Mouse (Mus musculus) heart, adult 2 months (tissue): ENCODE measurements at regions not wholly inside any gene's neighbourhood (a gene's known extent, or its start where the extent isn't known, plus 50 kb on each side); places are given as distances from the start of the nearest gene placed in this dataset.
"Not testable (repeated sequence)": the region's sequence is repeated elsewhere in the genome, so short reads cannot be mapped to it uniquely, and the experiment has no call there.

Experiments used
- DNase-seq, 2 experiments: peaks; one replicate each; pipeline ENCODE4 v3.0.0; 2021
- H3K27ac ChIP-seq: fragments of 200-600 bp; 2 replicates; pipeline ENCODE4 v1.8.1; 2022
- H3K27me3 ChIP-seq: fragments of 200-500 bp; 2 replicates; pipeline ENCODE4 v1.6.1; 2012; ENCODE audit warnings: mild to moderate bottlenecking, low read length, inconsistent platforms, mixed read lengths; ENCODE audit not compliant: control insufficient read depth, insufficient read depth
- H3K36me3 ChIP-seq: fragments of 200-500 bp; 2 replicates; pipeline ENCODE4 v1.6.1; 2012; ENCODE audit warnings: low read length, inconsistent platforms; ENCODE audit not compliant: control insufficient read depth, insufficient read depth
- H3K4me1 ChIP-seq: fragments of 200-500 bp; 2 replicates; pipeline ENCODE4 v1.6.1; 2011; ENCODE audit warnings: low read length; ENCODE audit not compliant: control insufficient read depth, insufficient read depth
- H3K4me3 ChIP-seq: fragments of 200-600 bp; 2 replicates; pipeline ENCODE4 v1.8.1; 2022
- H3K79me2 ChIP-seq: fragments of 200-500 bp; replicated peaks from 2 replicates; pipeline ENCODE4 v1.6.1; 2012; ENCODE audit warnings: mild to moderate bottlenecking, inconsistent platforms, low read length, moderate library complexity, mixed read lengths; ENCODE audit not compliant: control insufficient read depth, insufficient read depth
- H3K9ac ChIP-seq: fragments of 200-500 bp; 2 replicates; pipeline ENCODE4 v1.6.1; 2012; ENCODE audit warnings: low read depth, mild to moderate bottlenecking, control low read depth, inconsistent platforms, low read length, mixed read lengths
- CTCF ChIP-seq: fragments of 200-600 bp; IDR thresholded peaks from 2 replicates; pipeline ENCODE4 v1.8.1; 2022; ENCODE audit warnings: antibody characterized with exemption, mild to moderate bottlenecking, moderate library complexity
- EP300 ChIP-seq: fragments of 200-500 bp; IDR thresholded peaks from 2 replicates; pipeline ENCODE4 v1.6.1; 2011; ENCODE audit warnings: low read depth, low read length, control low read depth; ENCODE audit not compliant: insufficient read depth
- POLR2A ChIP-seq: fragments of 200-500 bp; IDR thresholded peaks from 2 replicates; pipeline ENCODE4 v1.6.1; 2011; ENCODE audit warnings: mild to moderate bottlenecking, low read depth, low read length, control low read depth; ENCODE audit not compliant: insufficient read depth
- WGBS: fragments of 180-500 bp; shearing (Covaris S2); methylation state at CpG from one replicate; pipeline ENCODE4 v1.1.7; 2018; 5-methylcytosine and 5-hydroxymethylcytosine counted together
- intact Hi-C: fragments of 180-260 bp; cut with DNase I; formaldehyde crosslinking; loops from one replicate; pipeline ENCODE4 v1.15.1; 2025

GRCm38 (mm10) chr9:5496837-5497236 is 151.6 kb downstream of the Casp12 start:
- no peaks in the 10 kb centered on the region for H3K79me2 ChIP-seq
- no peak overlapping the region for H3K27ac ChIP-seq
- TF ChIP-seq EP300 (no peak), CTCF (no peak), POLR2A (no peak)
- DNase-seq, result no peak
- H3K4me1 ChIP-seq, result no peaks in the 10 kb centered on the region
- intact Hi-C loops, result no loop called here
- H3K9ac ChIP-seq, result no peak overlapping the region
- H3K27me3 ChIP-seq, result no peaks in the 10 kb centered on the region
- H3K36me3 ChIP-seq, result no peaks in the 10 kb centered on the region
- no peak overlapping the region for H3K4me3 ChIP-seq
- 53% methylated on average over 2 of the region's 2 CpGs for WGBS

DNA sequence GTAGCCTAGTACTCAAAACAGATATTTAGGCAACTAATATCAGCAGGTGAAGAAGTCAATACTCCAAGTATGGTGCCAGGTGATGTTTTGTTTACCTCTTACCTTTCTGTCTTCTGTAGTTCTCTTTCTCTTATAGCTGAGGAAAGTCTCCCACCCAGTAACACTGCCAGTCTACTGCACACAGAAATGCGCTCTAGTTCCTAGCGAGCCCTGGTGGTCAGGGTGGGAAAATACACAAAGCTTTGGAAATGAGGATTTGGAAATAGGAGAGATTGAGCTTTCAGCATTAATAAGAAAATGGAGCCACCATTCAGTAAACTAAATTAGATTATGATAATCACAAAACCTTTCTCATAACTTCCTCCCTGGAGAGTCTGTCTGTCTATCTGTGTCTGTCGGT is 153.1 kb downstream of the Casp12 start:
- TF ChIP-seq EP300, result no peak
- peak; percentile 6; the same call in 1 of the 2 replicates for TF ChIP-seq CTCF
- WGBS, result 46% methylated on average over 3 of the region's 3 CpGs

GRCm38 (mm10) chr9:5525762-5526360 is 180.6 kb downstream of the Casp12 start:
- intact Hi-C loops, result no loop called here

More for the DNA sequence above, 153.1 kb downstream of the Casp12 start:
- Histone ChIP-seq H3K4me1 (no peaks in the 10 kb centered on the region), H3K4me3 (no peak overlapping the region), H3K27ac (no peak overlapping the region), H3K79me2 (no peaks in the 10 kb centered on the region), H3K36me3 (no peaks in the 10 kb centered on the region), H3K9ac (no peak overlapping the region), H3K27me3 (no peaks in the 10 kb centered on the region)
- intact Hi-C loops, result no loop called here
- no peak for DNase-seq

GRCm38 (mm10) chr9:5542604-5543003 is 197.4 kb downstream of the Casp12 start:
- Histone ChIP-seq H3K79me2 (no peaks in the 10 kb centered on the region), H3K27me3 (no peaks in the 10 kb centered on the region), H3K36me3 (no peaks in the 10 kb centered on the region), H3K4me3 (no peak overlapping the region), H3K27ac (no peak overlapping the region), H3K9ac (no peak overlapping the region), H3K4me1 (no peaks in the 10 kb centered on the region)
- no peak for DNase-seq
- TF ChIP-seq POLR2A, result no peak
- no peak for TF ChIP-seq CTCF
- no peak for TF ChIP-seq EP300
- 84% methylated on average over 1 of the region's 1 CpGs for WGBS
- intact Hi-C loops, result no loop called here

More at GRCm38 (mm10) chr9:5525762-5526360, 180.6 kb downstream of the Casp12 start:
- Histone ChIP-seq H3K27ac (no peak overlapping the region), H3K9ac (no peak overlapping the region), H3K79me2 (no peaks in the 10 kb centered on the region), H3K4me3 (no peak overlapping the region), H3K36me3 (no peaks in the 10 kb centered on the region), H3K27me3 (no peaks in the 10 kb centered on the region), H3K4me1 (no peaks in the 10 kb centered on the region)
- TF ChIP-seq CTCF (no peak), EP300 (no peak)
- no peak for DNase-seq

- Histone ChIP-seq H3K4me1 (no peaks in the 10 kb centered on the region), H3K36me3 (no peaks in the 10 kb centered on the region), H3K27ac (no peak overlapping the region), H3K27me3 (no peaks in the 10 kb centered on the region), H3K9ac (no peak overlapping the region), H3K4me3 (no peak overlapping the region), H3K79me2 (no peaks in the 10 kb centered on the region)
- 86% methylated on average over 1 of the region's 1 CpGs for WGBS
- DNase-seq, result no peak
- no peak for TF ChIP-seq EP300
- TF ChIP-seq CTCF, result no peak
- TF ChIP-seq POLR2A, result no peak
- intact Hi-C loops, result no loop called here
Measured at GRCm38 (mm10) chr9:5575072-5575471, 229.8 kb downstream of the Casp12 start.

DNA sequence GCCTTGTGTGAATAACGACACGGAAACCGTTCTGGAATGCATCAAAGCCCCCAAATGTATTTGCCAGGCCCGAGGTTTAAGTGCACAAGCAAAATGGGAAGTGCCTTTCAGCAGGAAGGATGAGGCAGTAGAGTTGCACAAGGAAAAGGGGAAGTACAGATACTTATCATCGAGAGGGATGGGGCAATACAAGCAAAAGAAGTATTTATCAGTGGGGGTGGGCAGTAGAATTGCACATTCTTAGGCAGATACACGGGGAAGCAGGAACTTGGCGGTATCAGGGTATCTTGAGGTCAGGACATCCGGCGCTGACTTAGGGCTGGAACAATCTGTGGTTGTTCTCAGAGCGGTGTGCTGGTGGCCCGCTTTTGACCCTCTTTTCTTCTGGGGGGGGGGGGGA is 232.9 kb downstream of the Casp12 start:
- H3K4me1 ChIP-seq, H3K79me2 ChIP-seq, H3K27me3 ChIP-seq, intact Hi-C loops, H3K4me3 ChIP-seq, H3K36me3 ChIP-seq, H3K27ac ChIP-seq, DNase-seq, H3K9ac ChIP-seq: not testable (repeated sequence)
- WGBS, result 66% methylated on average over 11 of the region's 11 CpGs
